ENCODE assay signal across 8 mouse cellular contexts in genomic region chr13:73822187-73822800, GRCm38 (mm10). TPM values are rescaled to one million over a fixed set of nuclear protein-coding genes. Genes with fewer than 3 reads are reported as not detected.
A peak's percentile ranks its signal among the peaks of the same experiment; 100 is the strongest.
DNase-seq lines count a peak whose midpoint lies in the region; ATAC-seq and TF ChIP-seq lines count a peak whose summit lies in the region.

No protein-coding gene starts in this region.

- no peak overlapping the region for H3K9ac ChIP-seq in liver, adult 2 months (ENCODE audit: low read depth, low read length)
- H3K9ac ChIP-seq in liver, embryonic 11.5 days (ENCODE audit: low read depth, low read length) = no peak overlapping the region

- no peaks in the 10 kb centered on the region for H3K79me2 ChIP-seq in liver, adult 2 months (ENCODE audit: control insufficient read depth, insufficient read depth, low read length)

- no peaks in the 10 kb centered on the region for H3K9me3 ChIP-seq in liver, embryonic 11.5 days (ENCODE audit: control insufficient read depth, low read length)

- H3K27me3 ChIP-seq in liver, adult 2 months (ENCODE audit: control insufficient read depth, insufficient read depth, low read length) = no peaks in the 10 kb centered on the region
- no peaks in the 10 kb centered on the region for H3K27me3 ChIP-seq in liver, embryonic 11.5 days (replicated peaks; ENCODE audit: control insufficient read depth, insufficient read depth, low read length)
- H3K27me3 ChIP-seq in thymus, adult 2 months (ENCODE audit: control insufficient read depth, insufficient read depth, low read length) = no peaks in the 10 kb centered on the region

- no peak; the same call in 1 of the 2 replicates for ATAC-seq in liver, embryonic 11.5 days (replicated peaks; ENCODE audit: low FRiP score)

- peaks cover 5% of the 10 kb centered on the region; the same call in 1 of the 2 replicates for H3K4me1 ChIP-seq in liver, adult 2 months (ENCODE audit: control insufficient read depth, insufficient read depth, low read length)
- no peaks in the 10 kb centered on the region for H3K4me1 ChIP-seq in liver, embryonic 11.5 days (replicated peaks; ENCODE audit: control insufficient read depth, insufficient read depth, low read length)
- no peaks in the 10 kb centered on the region for H3K4me1 ChIP-seq in thymus, adult 2 months (replicated peaks; ENCODE audit: control insufficient read depth, insufficient read depth, low read length)

- H3K4me3 ChIP-seq in liver, adult 2 months (ENCODE audit: insufficient read depth, low read depth, low read length) = no peak overlapping the region
- H3K4me3 ChIP-seq in liver, embryonic 11.5 days (ENCODE audit: low read depth, low read length) = no peak overlapping the region
- H3K4me3 ChIP-seq in thymus, adult 2 months (ENCODE audit: control insufficient read depth, insufficient read depth, low read length) = no peak overlapping the region

- DNase-seq in liver, adult 2 months (ENCODE audit: extremely low read depth, low read depth, low spot score) = peak; percentile 65
- DNase-seq in liver, embryonic 11.5 days (ENCODE audit: low spot score) = no peak
- peak; percentile 72 for DNase-seq in T-cell, adult 2 months (ENCODE audit: low spot score)
- peak; percentile 74 for DNase-seq in embryo, embryonic 10 days (ENCODE audit: low spot score)
- peak; percentile 77 to 86 for DNase-seq in heart, postnatal 10 days
- DNase-seq in layer of hippocampus, postnatal 25 days (ENCODE audit: extremely low spot score in 1 of 2, low spot score in 1 of 2) = peak; percentile 31 to 70
- DNase-seq in natural killer cell, adult 2 months (ENCODE audit: low spot score in 2 of 2) = peak; percentile 51 to 69
- peak; percentile 75 for DNase-seq in thymus, adult 2 months

- no peak overlapping the region for H3K4me2 ChIP-seq in liver, embryonic 11.5 days

- no peaks in the 10 kb centered on the region for H3K36me3 ChIP-seq in liver, adult 2 months (ENCODE audit: control insufficient read depth, insufficient read depth, low read length)
- H3K36me3 ChIP-seq in liver, embryonic 11.5 days (ENCODE audit: control insufficient read depth, insufficient read depth, low read length) = no peaks in the 10 kb centered on the region
- no peaks in the 10 kb centered on the region for H3K36me3 ChIP-seq in thymus, adult 2 months (ENCODE audit: control insufficient read depth, insufficient read depth, low read length)

- TF ChIP-seq POLR2A in liver, adult 2 months (IDR thresholded peaks at IDR 0.05; ENCODE audit: extremely low read depth, insufficient read depth, low read length) = no peak
- no peak for TF ChIP-seq POLR2A in thymus, adult 2 months (IDR thresholded peaks at IDR 0.05; ENCODE audit: control insufficient read depth, extremely low read depth, insufficient read depth, low read length, poor library complexity)

- intact Hi-C loops in heart, postnatal 10 days (cut with DNase I) = loop anchor here (1.0 kb wide), 2 partner anchors 99 to 104 kb away; no protein-coding TSS in a partner anchor

- 63% methylated on average over 4 of the region's 4 CpGs for WGBS in liver, adult 2 months
- WGBS in liver, embryonic 11.5 days = 49% methylated on average over 4 of the region's 4 CpGs
- WGBS in thymus, adult 2 months = 59% methylated on average over 4 of the region's 4 CpGs

- TF ChIP-seq CTCF in liver, adult 2 months (IDR thresholded peaks at IDR 0.05; ENCODE audit: low read depth, low read length) = peak; percentile 70; the same call in 1 of the 2 replicates
- no peak for TF ChIP-seq CTCF in thymus, adult 2 months (IDR thresholded peaks at IDR 0.05; ENCODE audit: borderline replicate concordance, control insufficient read depth, extremely low read depth, insufficient read depth, low read length, poor library complexity)

- no peak overlapping the region for H3K27ac ChIP-seq in liver, adult 2 months (replicated peaks; ENCODE audit: insufficient read depth, low read depth, low read length)
- H3K27ac ChIP-seq in liver, embryonic 11.5 days (ENCODE audit: low read depth, low read length) = no peak overlapping the region
- no peak overlapping the region for H3K27ac ChIP-seq in thymus, adult 2 months (ENCODE audit: control insufficient read depth, insufficient read depth, low read length)

RNA-seq across cellular contexts. Expression of gene Nkd2, which starts 25.1 kb away (rescaled TPM):
- 0.09 and 0.34 TPM in 2 replicates for total RNA-seq in liver, adult 2 months (2014; rRNA removed)
- polyA plus RNA-seq in liver, adult 2 months (2012; rRNA removed) = 0.34 and 0.83 TPM in 2 replicates
- polyA plus RNA-seq in liver, embryonic 11.5 days (2014; fragmentation: Nextera tagmentation; extraction: Ambion mirVana) = 0.81 and 1.4 TPM in 2 replicates
- total RNA-seq in heart, postnatal 10 days (2021) = 1 to 10 TPM; 3.0 to 3.4 TPM
- total RNA-seq in layer of hippocampus, postnatal 25 days (2021) = 1 to 10 TPM; 5.1 to 8.3 TPM
- polyA plus RNA-seq in thymus, adult 2 months (2012; rRNA removed) = 4.4 and 4.7 TPM in 2 replicates
